Mouse (Mus musculus) myocyte (in vitro differentiated cells): ENCODE measurements at regions not wholly inside any gene's neighbourhood (a gene's known extent, or its start where the extent isn't known, plus 50 kb on each side); places are given as distances from the start of the nearest gene placed in this dataset.
"Not testable (repeated sequence)": the region's sequence is repeated elsewhere in the genome, so short reads cannot be mapped to it uniquely, and the experiment has no call there.

Experiments
- CEBPB ChIP-seq: IDR thresholded peaks from 2 replicates; pipeline ENCODE4 v1.6.1; 2011; ENCODE audit warnings: mild to moderate bottlenecking, moderate library complexity; ENCODE audit not compliant: poor library complexity, insufficient read depth, severe bottlenecking
- E2F4 ChIP-seq: IDR thresholded peaks from one replicate; pipeline ENCODE4 v1.6.1; 2011; ENCODE audit warnings: mild to moderate bottlenecking, control low read depth, moderate library complexity; ENCODE audit not compliant: insufficient read depth
- POLR2A ChIP-seq: IDR thresholded peaks from one replicate; pipeline ENCODE4 v1.6.1; 2011; ENCODE audit warnings: low read depth, mild to moderate bottlenecking, control low read depth, moderate library complexity; ENCODE audit not compliant: insufficient read length
- REST ChIP-seq: IDR thresholded peaks from one replicate; pipeline ENCODE4 v1.6.1; 2011; ENCODE audit warnings: mild to moderate bottlenecking, control low read depth, moderate library complexity; ENCODE audit not compliant: insufficient read depth, insufficient read length

DNA sequence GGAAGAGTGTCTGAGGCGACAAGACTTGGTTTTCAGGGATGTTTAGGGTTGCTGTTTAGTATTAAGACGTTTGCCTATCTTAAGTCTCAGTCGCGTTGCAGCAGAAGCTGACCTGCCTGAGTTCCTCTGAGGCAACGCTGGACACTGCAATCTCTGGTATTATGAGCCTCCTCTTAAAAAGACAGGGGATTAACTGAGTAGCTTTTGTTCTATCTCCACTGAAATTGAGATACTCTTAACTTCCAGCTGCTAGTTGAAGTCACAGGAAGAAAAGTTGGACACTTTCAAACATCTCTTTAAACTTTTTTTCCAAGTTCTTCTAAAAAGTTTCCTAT, 113.6 kb upstream of the Zfp808 start:
- not testable (repeated sequence) for TF ChIP-seq POLR2A, CEBPB, REST, E2F4
